Mouse (Mus musculus) liver, embryonic 14.5 days (tissue): Measurements from ENCODE around the gene Exph5.

Source experiments
- CTCF ChIP-seq: IDR thresholded peaks from 2 replicates; pipeline ENCODE4 v1.5.1; 2016; ENCODE audit warnings: antibody characterized with exemption, low read depth, control low read depth
- EP300 ChIP-seq: IDR thresholded peaks from 2 replicates; pipeline ENCODE4 v1.6.1; 2016; ENCODE audit warnings: antibody characterized with exemption, low read depth

- TF ChIP-seq CTCF (no peak), EP300 (no peak)
Observed at GRCm38 (mm10) chr9:53356219-53357155, 55.0 kb downstream of the Exph5 start.
